Mouse (Mus musculus): ENCODE measurements around the gene Nfib.

DNA sequence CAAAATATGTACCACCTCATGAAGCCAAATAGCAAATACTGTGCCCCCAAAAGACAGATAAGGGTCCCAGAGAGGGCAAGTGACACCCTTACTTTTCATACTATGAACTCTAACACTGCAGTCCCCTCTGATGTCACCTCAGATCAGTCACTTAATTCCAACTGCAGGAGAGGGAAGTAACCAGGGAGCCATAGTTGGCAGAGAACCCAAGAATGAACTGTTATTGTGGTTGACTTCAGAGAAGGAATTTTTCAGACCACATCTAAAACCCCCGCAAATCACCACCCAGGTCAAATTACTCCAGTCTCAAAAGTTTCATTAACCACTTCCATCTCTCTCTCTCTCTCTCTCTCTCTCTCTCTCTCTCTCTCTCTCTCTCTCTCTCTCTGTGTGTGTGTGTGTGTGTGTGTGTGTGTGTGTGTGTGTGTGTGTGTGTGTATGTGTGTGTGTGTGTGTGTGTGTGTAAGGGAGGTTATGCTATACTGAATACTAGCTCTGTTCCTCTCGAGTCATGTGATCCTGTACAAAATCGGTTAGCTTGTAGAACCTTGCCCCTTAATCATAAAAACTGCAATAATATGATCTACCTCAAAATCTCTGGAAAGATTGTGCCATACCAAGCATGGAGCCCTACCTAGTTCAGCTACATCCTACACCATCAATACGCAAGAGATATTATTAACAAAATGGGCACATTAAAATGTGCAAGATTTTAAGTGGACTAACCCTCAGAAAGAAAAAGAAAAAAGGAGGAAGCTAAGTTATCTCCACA is 319.1 kb downstream of the Nfib start:
- no peak for TF ChIP-seq CTCF (IDR thresholded peaks at IDR 0.05; ENCODE audit: low read depth)
- TF ChIP-seq EP300 (IDR thresholded peaks at IDR 0.05; ENCODE audit: low read depth), result no peak

Measured in liver, embryonic 14.5 days (tissue).